Mouse (Mus musculus) olfactory bulb, adult 2 months (tissue): Measurements from ENCODE around the gene Pde6d. TPM values are rescaled to one million over a fixed set of nuclear protein-coding genes. Genes with fewer than 3 reads are reported as not detected.

Source experiments
- H3K27ac ChIP-seq: fragments of 200-500 bp; 2 replicates; pipeline ENCODE4 v1.5.1; 2012; ENCODE audit warnings: low read depth, low read length; ENCODE audit not compliant: insufficient read depth
- H3K4me1 ChIP-seq: fragments of 200-500 bp; 2 replicates; pipeline ENCODE4 v1.6.1; 2012; ENCODE audit warnings: low read length; ENCODE audit not compliant: control insufficient read depth, insufficient read depth
- H3K4me3 ChIP-seq: fragments of 200-500 bp; 2 replicates; pipeline ENCODE4 v1.5.1; 2012; ENCODE audit warnings: mild to moderate bottlenecking, low read depth, low read length, moderate library complexity; ENCODE audit not compliant: insufficient read depth
- CTCF ChIP-seq: fragments of 200-500 bp; IDR thresholded peaks from 2 replicates; pipeline ENCODE4 v1.5.1; 2012; ENCODE audit warnings: low read depth, mild to moderate bottlenecking, low read length, moderate library complexity; ENCODE audit not compliant: insufficient read depth
- POLR2A ChIP-seq: fragments of 200-500 bp; IDR thresholded peaks from 2 replicates; pipeline ENCODE4 v1.6.1; 2012; ENCODE audit warnings: mild to moderate bottlenecking, low read depth, low read length, moderate library complexity; ENCODE audit not compliant: insufficient read depth
- WGBS: fragments of 180-500 bp; shearing (Covaris S2); methylation state at CpG from one replicate; pipeline ENCODE4 v1.1.7; 2018; 5-methylcytosine and 5-hydroxymethylcytosine counted together
- polyA plus RNA-seq: library from polyadenylated mRNA; stranded (reverse); fragments of >200 nt; gene quantifications from 2 replicates; pipeline ENCODE4 v1.2.4, GENCODE M21; 2012; ENCODE audit warnings: low replicate concordance; ENCODE audit not compliant: missing spikeins, insufficient read depth, insufficient read length

Gene Pde6d
- polyA plus RNA-seq, 1 experiment: not detected

- Histone ChIP-seq H3K4me3 (no peak overlapping the region), H3K4me1 (peaks cover 9% of the 10 kb centered on the region), H3K27ac (no peak overlapping the region)
- TF ChIP-seq CTCF (no peak), POLR2A (no peak)
- WGBS: 75% methylated on average over 3 of the region's 3 CpGs
Observed at GRCm38 (mm10) chr1:86497986-86498385, 84.4 kb downstream of the Pde6d start.

GRCm38 (mm10) chr1:86497361-86497760 lies 85.1 kb downstream of the Pde6d start:
- H3K4me3 ChIP-seq: no peak overlapping the region
- no peak overlapping the region for H3K27ac ChIP-seq
- no peak for TF ChIP-seq CTCF
- TF ChIP-seq POLR2A: no peak
- WGBS: 82% methylated on average over 5 of the region's 5 CpGs
- peaks cover 9% of the 10 kb centered on the region for H3K4me1 ChIP-seq

GRCm38 (mm10) chr1:86496340-86496739 lies 86.1 kb downstream of the Pde6d start:
- TF ChIP-seq CTCF (no peak), POLR2A (no peak)
- WGBS: 99% methylated on average over 4 of the region's 4 CpGs
- Histone ChIP-seq H3K4me1 (peaks cover 13% of the 10 kb centered on the region), H3K4me3 (no peak overlapping the region), H3K27ac (no peak overlapping the region)

GRCm38 (mm10) chr1:86493783-86494182 lies 88.6 kb downstream of the Pde6d start:
- TF ChIP-seq CTCF (no peak), POLR2A (no peak)
- no peak overlapping the region for H3K4me3 ChIP-seq
- H3K27ac ChIP-seq: no peak overlapping the region
- H3K4me1 ChIP-seq: peaks cover 11% of the 10 kb centered on the region
- WGBS: 91% methylated on average over 3 of the region's 3 CpGs

Other genes starting within 250 kb of the Pde6d start
- gene Ncl, start 223.2 kb downstream of the Pde6d start, polyA plus RNA-seq: 269 and 776 TPM in 2 replicates
- not detected in 2 replicates for gene Nmur1, start 156.4 kb downstream of the Pde6d start, polyA plus RNA-seq
- gene Tex44, start 156.3 kb downstream of the Pde6d start, polyA plus RNA-seq: not detected in 2 replicates
- gene Ptma, start 55.9 kb downstream of the Pde6d start, polyA plus RNA-seq: 1,950 and 2,456 TPM in 2 replicates
- gene Cops7b, start 275 bp upstream of the Pde6d start, polyA plus RNA-seq: not detected in 2 replicates
- not detected in 2 replicates for gene Nppc, start 87.9 kb upstream of the Pde6d start, polyA plus RNA-seq
- gene Dis3l2, start 121.2 kb upstream of the Pde6d start, polyA plus RNA-seq: not detected in 2 replicates